Mouse (Mus musculus) C2C12 (cell line): ENCODE results near the gene Afg3l1. TPM values are rescaled to one million over a fixed set of nuclear protein-coding genes. Genes with fewer than 3 reads are reported as not detected.
"Not testable (repeated sequence)": the region's sequence is repeated elsewhere in the genome, so short reads cannot be mapped to it uniquely, and the experiment has no call there.

Experiments
- H3K27me3 ChIP-seq: one replicate; pipeline ENCODE4 v1.6.1; 2011; ENCODE audit not compliant: control insufficient read depth, insufficient read depth, insufficient read length
- H3K36me3 ChIP-seq: one replicate; pipeline ENCODE4 v1.6.1; 2011; ENCODE audit not compliant: control insufficient read depth, insufficient read depth
- H3K4me3 ChIP-seq: one replicate; pipeline ENCODE4 v1.5.1; 2011; ENCODE audit warnings: mild to moderate bottlenecking, control low read depth; ENCODE audit not compliant: poor library complexity, insufficient read depth, severe bottlenecking
- H3K79me2 ChIP-seq: one replicate; pipeline ENCODE4 v1.6.1; 2011; ENCODE audit not compliant: control insufficient read depth, insufficient read depth
- H3K79me3 ChIP-seq: one replicate; pipeline ENCODE4 v1.6.1; 2011; ENCODE audit warnings: low read depth, control low read depth
- H3ac ChIP-seq: one replicate; pipeline ENCODE3; 2011; ENCODE audit warnings: low read depth; ENCODE audit not compliant: control insufficient read depth, insufficient read length
- CEBPB ChIP-seq: IDR thresholded peaks from one replicate; pipeline ENCODE4 v1.6.1; 2011; ENCODE audit warnings: low read depth, mild to moderate bottlenecking, control low read depth, moderate library complexity
- CTCF ChIP-seq: IDR thresholded peaks from one replicate; pipeline ENCODE4 v1.5.1; 2011; ENCODE audit not compliant: control insufficient read depth, insufficient read depth, insufficient read length
- FOSL1 ChIP-seq: IDR thresholded peaks from one replicate; pipeline ENCODE4 v1.8.0; 2011; ENCODE audit warnings: mild to moderate bottlenecking, low read length; ENCODE audit not compliant: poor library complexity, insufficient read depth, severe bottlenecking
- MAX ChIP-seq: IDR thresholded peaks from one replicate; pipeline ENCODE4 v1.6.1; 2011; ENCODE audit warnings: mild to moderate bottlenecking, control low read depth
- MYOD1 ChIP-seq: IDR thresholded peaks from one replicate; pipeline ENCODE4 v1.6.1; 2011; ENCODE audit warnings: low read depth; ENCODE audit not compliant: control insufficient read depth, insufficient read length
- MYOG ChIP-seq: IDR thresholded peaks from one replicate; pipeline ENCODE4 v1.6.1; 2011; ENCODE audit not compliant: control insufficient read depth, insufficient read length; ENCODE audit errors: extremely low read depth
- USF1 ChIP-seq: IDR thresholded peaks from one replicate; pipeline ENCODE4 v1.6.1; 2011; ENCODE audit warnings: low read depth, mild to moderate bottlenecking, control low read depth, moderate library complexity
- polyA plus RNA-seq: library from polyadenylated mRNA; unstranded; fragments of >200 nt; fragmentation: generic; extraction: Trizol; gene quantifications from one replicate; pipeline ENCODE4 v1.2.1, GENCODE M21; 2012; ENCODE audit warnings: missing spikeins

Gene Afg3l1
- polyA plus RNA-seq, 1 experiment = 35.9 TPM

DNA sequence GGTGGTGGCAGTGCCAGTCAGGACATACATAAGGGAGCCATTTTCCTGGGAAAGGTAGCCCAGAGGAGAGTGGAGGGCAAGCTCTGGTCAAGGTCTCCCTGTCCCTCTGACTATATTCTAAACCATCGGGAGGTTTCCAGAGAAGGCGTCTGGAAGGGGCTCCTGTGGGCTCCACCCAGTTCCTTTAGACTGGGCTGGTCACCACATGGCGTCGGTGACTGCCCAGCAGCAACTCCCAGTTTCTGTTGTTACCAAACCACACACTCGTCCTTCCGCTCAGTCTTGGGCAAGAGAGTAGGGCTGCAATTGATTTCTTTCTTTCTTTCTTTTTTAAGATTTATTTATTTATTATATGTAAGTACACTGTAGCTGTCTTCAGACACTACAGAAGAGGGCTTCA is 33.6 kb upstream of the Afg3l1 start:
- H3K79me2 ChIP-seq = no peaks in the 10 kb centered on the region
- no peaks in the 10 kb centered on the region for H3K36me3 ChIP-seq
- no peak for TF ChIP-seq USF1
- TF ChIP-seq CEBPB = no peak
- TF ChIP-seq MYOD1 = no peak
- no peak for TF ChIP-seq FOSL1
- TF ChIP-seq MAX = no peak
- TF ChIP-seq CTCF = no peak
- TF ChIP-seq MYOG = no peak
- no peaks in the 10 kb centered on the region for H3K27me3 ChIP-seq
- H3K4me3 ChIP-seq = no peak overlapping the region
- no peak overlapping the region for H3ac ChIP-seq
- no peaks in the 10 kb centered on the region for H3K79me3 ChIP-seq

DNA sequence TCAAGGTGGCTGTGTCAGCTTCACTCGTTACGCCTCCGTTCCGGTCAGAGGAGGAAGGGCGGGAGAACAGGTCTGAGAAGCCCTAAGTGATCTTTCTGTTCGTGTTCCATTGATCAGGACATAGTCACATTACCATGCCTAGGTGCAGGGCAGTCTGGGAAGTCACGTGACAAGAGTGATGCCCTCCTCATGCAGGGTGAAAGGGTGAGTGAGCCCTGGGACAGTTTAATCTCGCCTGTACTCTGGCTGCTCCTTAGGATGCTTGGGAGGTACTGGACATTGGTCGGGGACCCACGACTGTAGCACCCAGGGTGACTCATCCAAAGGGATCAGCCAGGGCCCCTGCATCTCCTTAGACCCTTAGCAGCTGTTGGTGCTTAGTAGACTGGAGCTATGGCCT is 31.7 kb upstream of the Afg3l1 start:
- no peaks in the 10 kb centered on the region for H3K36me3 ChIP-seq
- H3K4me3 ChIP-seq = no peak overlapping the region
- H3K79me3 ChIP-seq = no peaks in the 10 kb centered on the region
- H3K79me2 ChIP-seq = no peaks in the 10 kb centered on the region
- H3ac ChIP-seq = no peak overlapping the region
- no peak for TF ChIP-seq MYOD1
- TF ChIP-seq MYOG = no peak
- TF ChIP-seq FOSL1 = no peak
- TF ChIP-seq CEBPB = no peak
- TF ChIP-seq CTCF = no peak
- no peak for TF ChIP-seq USF1
- no peak for TF ChIP-seq MAX
- H3K27me3 ChIP-seq = no peaks in the 10 kb centered on the region

DNA sequence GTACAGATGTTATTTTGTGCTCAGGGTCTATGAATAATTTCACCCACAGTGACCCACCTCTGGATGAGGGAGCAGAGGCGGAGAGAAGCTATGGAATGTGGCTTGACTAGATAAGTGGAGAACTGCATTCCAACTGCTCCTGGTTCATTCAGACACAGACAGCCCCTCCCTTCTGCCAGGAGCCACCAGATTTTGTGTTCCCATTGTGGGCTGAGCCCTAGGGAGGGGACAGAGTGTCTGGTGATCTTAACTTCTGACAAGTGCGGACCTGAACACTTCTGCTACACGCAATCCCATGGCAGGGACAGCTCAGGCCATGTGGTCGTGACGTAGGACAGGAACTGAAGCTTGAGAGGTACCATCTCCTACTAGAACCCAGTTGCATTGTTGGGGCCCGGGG is 30.9 kb upstream of the Afg3l1 start:
- Histone ChIP-seq H3K79me3 (no peaks in the 10 kb centered on the region), H3K36me3 (no peaks in the 10 kb centered on the region), H3ac (no peak overlapping the region), H3K4me3 (no peak overlapping the region), H3K79me2 (no peaks in the 10 kb centered on the region), H3K27me3 (no peaks in the 10 kb centered on the region)
- TF ChIP-seq CEBPB = no peak
- TF ChIP-seq FOSL1 = no peak
- TF ChIP-seq USF1 = no peak
- no peak for TF ChIP-seq MYOG
- TF ChIP-seq CTCF = no peak
- no peak for TF ChIP-seq MAX
- TF ChIP-seq MYOD1 = no peak

DNA sequence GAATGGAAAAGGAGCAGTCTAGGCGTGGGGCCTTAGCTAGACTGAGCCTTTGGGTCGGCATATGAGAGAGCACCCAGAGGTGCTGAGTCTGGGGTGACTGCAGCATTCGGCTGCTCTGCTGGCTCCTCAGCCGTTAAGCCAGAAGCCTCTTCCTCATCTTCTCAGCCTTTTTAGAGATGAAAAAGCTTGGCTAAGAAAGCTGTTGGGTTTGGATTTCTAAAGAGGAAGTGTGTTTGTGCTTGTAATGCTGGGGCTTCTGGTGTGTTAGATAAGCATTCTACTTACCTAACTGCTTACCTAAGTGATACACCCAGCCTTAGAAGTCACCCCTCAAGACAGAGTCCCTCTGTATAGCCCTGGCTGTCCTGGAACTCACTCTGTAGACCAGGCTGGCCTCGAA is 26.9 kb upstream of the Afg3l1 start:
- Histone ChIP-seq H3K79me2 (no peaks in the 10 kb centered on the region), H3ac (no peak overlapping the region), H3K4me3 (no peak overlapping the region), H3K79me3 (no peaks in the 10 kb centered on the region), H3K27me3 (no peaks in the 10 kb centered on the region), H3K36me3 (peaks cover 11% of the 10 kb centered on the region)
- no peak for TF ChIP-seq CEBPB
- TF ChIP-seq CTCF = no peak
- TF ChIP-seq USF1 = no peak
- TF ChIP-seq MYOG = no peak
- no peak for TF ChIP-seq FOSL1
- TF ChIP-seq MAX = no peak
- no peak for TF ChIP-seq MYOD1

DNA sequence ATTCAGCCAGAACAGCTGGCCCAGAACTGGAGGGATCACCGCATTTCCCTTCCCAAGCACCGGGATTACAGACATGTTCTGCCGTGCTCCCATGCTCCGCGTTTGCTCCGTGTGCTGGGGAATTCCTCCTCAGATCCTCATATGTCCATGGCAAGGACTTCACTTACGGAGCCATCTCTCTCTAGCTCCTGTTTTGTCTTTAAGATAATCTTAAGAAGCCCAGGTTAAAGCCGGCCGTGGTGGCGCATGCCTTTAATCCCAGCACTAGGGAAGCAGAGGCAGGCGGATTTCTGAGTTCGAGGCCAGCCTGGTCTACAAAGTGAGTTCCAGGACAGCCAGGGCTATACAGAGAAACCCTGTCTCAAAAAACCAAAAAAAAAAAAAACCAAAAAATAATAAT is 26.0 kb upstream of the Afg3l1 start:
- H3K79me2 ChIP-seq, H3K27me3 ChIP-seq, H3K79me3 ChIP-seq, H3K4me3 ChIP-seq, H3ac ChIP-seq: not testable (repeated sequence)
- peaks cover 11% of the 10 kb centered on the region for H3K36me3 ChIP-seq

DNA sequence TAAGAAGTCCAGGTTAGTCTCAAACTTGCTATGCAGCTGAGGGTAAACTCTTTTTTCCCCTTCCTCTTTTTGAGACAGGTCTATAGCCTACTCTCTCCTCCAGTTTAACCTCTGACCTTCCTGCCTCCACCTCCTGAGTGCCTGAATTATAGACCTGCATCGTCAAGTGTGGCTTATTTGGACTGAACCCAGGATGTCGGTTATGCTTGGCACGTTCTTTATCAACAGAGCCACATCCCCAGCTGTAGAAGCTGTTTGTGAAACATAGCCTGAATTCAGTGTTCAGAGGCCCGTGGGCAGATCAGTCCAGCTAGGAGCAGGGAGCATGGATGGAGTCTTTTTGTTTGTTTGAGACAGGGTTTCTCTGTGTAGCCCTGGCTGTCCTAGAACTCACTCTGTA is 25.6 kb upstream of the Afg3l1 start:
- Histone ChIP-seq H3K27me3 (no peaks in the 10 kb centered on the region), H3ac (no peak overlapping the region), H3K4me3 (no peak overlapping the region), H3K79me3 (no peaks in the 10 kb centered on the region), H3K79me2 (no peaks in the 10 kb centered on the region), H3K36me3 (peaks cover 11% of the 10 kb centered on the region)
- TF ChIP-seq MYOG (no peak), FOSL1 (no peak), CTCF (no peak), MAX (no peak), USF1 (no peak), CEBPB (no peak), MYOD1 (no peak)
